Mouse (Mus musculus) ES-Bruce4 (cell line): ENCODE data around the gene Lrrc4b. TPM values are rescaled to one million over a fixed set of nuclear protein-coding genes. Genes with fewer than 3 reads are reported as not detected.

Experiments used
- H3K27ac ChIP-seq: 2 replicates; pipeline ENCODE4 v1.5.1; 2012; ENCODE audit warnings: low read length, inconsistent platforms; ENCODE audit not compliant: insufficient read depth
- H3K27me3 ChIP-seq: 2 replicates; pipeline ENCODE4 v1.6.1; 2012; ENCODE audit warnings: mild to moderate bottlenecking, low read length, inconsistent platforms; ENCODE audit not compliant: control insufficient read depth, poor library complexity, insufficient read depth, severe bottlenecking
- H3K36me3 ChIP-seq: 2 replicates; pipeline ENCODE4 v1.6.1; 2012; ENCODE audit warnings: inconsistent platforms, mild to moderate bottlenecking, low read length, moderate library complexity; ENCODE audit not compliant: control insufficient read depth, poor library complexity, insufficient read depth, severe bottlenecking
- H3K4me1 ChIP-seq: one replicate; pipeline ENCODE4 v1.8.1; 2011; ENCODE audit warnings: low read length; ENCODE audit not compliant: control insufficient read depth, insufficient read depth
- H3K4me3 ChIP-seq: 2 replicates; pipeline ENCODE4 v1.5.1; 2011; ENCODE audit warnings: low read depth, mild to moderate bottlenecking, low read length
- H3K9ac ChIP-seq: 2 replicates; pipeline ENCODE4 v1.6.1; 2012; ENCODE audit warnings: low read depth, mild to moderate bottlenecking, inconsistent platforms; ENCODE audit not compliant: poor library complexity, severe bottlenecking
- H3K9me3 ChIP-seq: replicated peaks from 2 replicates; pipeline ENCODE4 v1.6.1; 2012; ENCODE audit warnings: mild to moderate bottlenecking, low read length, inconsistent platforms; ENCODE audit not compliant: control insufficient read depth, poor library complexity, insufficient read depth, severe bottlenecking
- CTCF ChIP-seq: IDR thresholded peaks from one replicate; pipeline ENCODE4 v1.8.1; 2011; ENCODE audit warnings: low read depth, low read length
- EP300 ChIP-seq: IDR thresholded peaks from 2 replicates; pipeline ENCODE4 v1.6.1; 2011; ENCODE audit warnings: low read depth, low read length; ENCODE audit not compliant: insufficient read depth
- POLR2A ChIP-seq: IDR thresholded peaks from one replicate; pipeline ENCODE4 v1.8.1; 2011; ENCODE audit warnings: low read length; ENCODE audit not compliant: insufficient read depth
- polyA plus RNA-seq: library from polyadenylated mRNA; stranded (reverse); fragments of >200 nt; gene quantifications from 2 replicates; pipeline ENCODE4 v1.2.4, GENCODE M21; 2011; ENCODE audit warnings: low read depth; ENCODE audit not compliant: missing spikeins, insufficient read depth, insufficient read length

The Lrrc4b gene
- not detected in 2 replicates for polyA plus RNA-seq

GRCm38 (mm10) chr7:44428968-44429521 is at the start of gene Lrrc4b:
Gene Lrrc4b (plus strand): TSS chr7:44429018.
- no peaks in the 10 kb centered on the region; the same call in 1 of the 2 replicates for H3K27me3 ChIP-seq
- H3K9me3 ChIP-seq: no peaks in the 10 kb centered on the region
- no peaks in the 10 kb centered on the region for H3K36me3 ChIP-seq
- H3K4me3 ChIP-seq: peak within 1 kb of the TSS; percentile 67
- H3K27ac ChIP-seq: no peak within 1 kb of the TSS
- TF ChIP-seq EP300 (no peak), CTCF (no peak)
- H3K4me1 ChIP-seq: peaks cover 2% of the 10 kb centered on the region
- peak within 1 kb of the TSS; percentile 40; the same call in 1 of the 2 replicates for H3K9ac ChIP-seq

- Histone ChIP-seq H3K36me3 (no peaks in the 10 kb centered on the region), H3K4me1 (peaks cover 2% of the 10 kb centered on the region), H3K27me3 (no peaks in the 10 kb centered on the region), H3K27ac (no peak overlapping the region), H3K9ac (no peak overlapping the region), H3K4me3 (no peak overlapping the region), H3K9me3 (no peaks in the 10 kb centered on the region)
- TF ChIP-seq POLR2A (no peak), EP300 (no peak)
Observed at GRCm38 (mm10) chr7:44382541-44382940, 46.3 kb upstream of the Lrrc4b start.

- Histone ChIP-seq H3K9ac (peak within 1 kb of the TSS; percentile 39), H3K9me3 (no peaks in the 10 kb centered on the region), H3K4me1 (no peaks in the 10 kb centered on the region), H3K27ac (no peak within 1 kb of the TSS; the same call in 1 of the 2 replicates), H3K36me3 (no peaks in the 10 kb centered on the region), H3K4me3 (peak within 1 kb of the TSS; percentile 78), H3K27me3 (no peaks in the 10 kb centered on the region)
- TF ChIP-seq EP300 (no peak), POLR2A (no peak), CTCF (no peak)
Observed at GRCm38 (mm10) chr7:44383980-44384715, 44.7 kb upstream of the Lrrc4b start, which contains the start of gene Syt3. Gene Syt3 (plus strand): TSS chr7:44384102.

GRCm38 (mm10) chr7:44384716-44385059 is 44.1 kb upstream of the Lrrc4b start:
- no peak for TF ChIP-seq CTCF
- TF ChIP-seq EP300: no peak
- no peak for TF ChIP-seq POLR2A
- peak overlapping the region; percentile 78 for H3K4me3 ChIP-seq
- no peaks in the 10 kb centered on the region for H3K27me3 ChIP-seq
- no peaks in the 10 kb centered on the region for H3K9me3 ChIP-seq
- H3K27ac ChIP-seq: no peak overlapping the region
- no peaks in the 10 kb centered on the region for H3K36me3 ChIP-seq
- H3K9ac ChIP-seq: peak overlapping the region; percentile 39; the same call in 1 of the 2 replicates
- H3K4me1 ChIP-seq: no peaks in the 10 kb centered on the region

- no peak within 1 kb of the TSS for H3K27ac ChIP-seq
- H3K9ac ChIP-seq: peak within 1 kb of the TSS; percentile 39; the same call in 1 of the 2 replicates
- TF ChIP-seq EP300 (no peak), POLR2A (no peak), CTCF (no peak)
- peak within 1 kb of the TSS; percentile 78 for H3K4me3 ChIP-seq
- no peaks in the 10 kb centered on the region for H3K4me1 ChIP-seq
- H3K9me3 ChIP-seq: no peaks in the 10 kb centered on the region
- no peaks in the 10 kb centered on the region for H3K36me3 ChIP-seq
- no peaks in the 10 kb centered on the region for H3K27me3 ChIP-seq
Observed at GRCm38 (mm10) chr7:44385720-44386119, 43.1 kb upstream of the Lrrc4b start, which contains the start of gene 1700008O03Rik. Gene 1700008O03Rik (minus strand): TSS chr7:44385820.

GRCm38 (mm10) chr7:44391831-44392230 is 37.0 kb upstream of the Lrrc4b start:
- Histone ChIP-seq H3K4me3 (no peak overlapping the region), H3K4me1 (peaks cover 2% of the 10 kb centered on the region), H3K9me3 (no peaks in the 10 kb centered on the region), H3K27ac (no peak overlapping the region), H3K36me3 (no peaks in the 10 kb centered on the region), H3K27me3 (no peaks in the 10 kb centered on the region), H3K9ac (no peak overlapping the region)
- TF ChIP-seq CTCF: no peak
- TF ChIP-seq POLR2A: no peak
- no peak for TF ChIP-seq EP300
